Mouse (Mus musculus) liver, embryonic 14.5 days (tissue): ENCODE measurements around the gene Prm3. TPM values are rescaled to one million over a fixed set of nuclear protein-coding genes. Genes with fewer than 3 reads are reported as not detected.

ENCODE experiments used
- ATAC-seq: fragments of 200-750 bp; cut with Nextera tagmentation; 2 replicates; pipeline ENCODE4 v1.8.0; 2017; ENCODE audit warnings: moderate number of reproducible peaks, mild to moderate bottlenecking, moderate library complexity; ENCODE audit not compliant: insufficient read depth
- DNase-seq, 3 experiments: peaks; one replicate each; pipeline ENCODE4 v3.0.0-alpha.2; 2012 to 2013; ENCODE audit warnings: low read depth in 3 of 3, low spot score in 3 of 3
- H3K27ac ChIP-seq: fragments of 300-500 bp; sonication (generic); 2 replicates; pipeline ENCODE4 v1.5.1; 2014; ENCODE audit warnings: moderate library complexity, mild to moderate bottlenecking, control low read depth, inconsistent platforms
- H3K27me3 ChIP-seq: fragments of 300-500 bp; sonication (generic); 2 replicates; pipeline ENCODE4 v1.6.1; 2014; ENCODE audit warnings: mild to moderate bottlenecking, low read length, moderate library complexity; ENCODE audit not compliant: control insufficient read depth, insufficient read depth
- H3K36me3 ChIP-seq: fragments of 300-500 bp; sonication (generic); replicated peaks from 2 replicates; pipeline ENCODE4 v1.6.1; 2014; ENCODE audit warnings: low read depth; ENCODE audit not compliant: control insufficient read depth, insufficient read depth
- H3K4me1 ChIP-seq, 2 experiments: fragments of 200-500 bp in 1 of 2; fragments of 300-500 bp in 1 of 2; sonication (generic) in 1 of 2; replicated peaks; 2 replicates each; pipeline ENCODE4 v1.6.1; 2012 to 2014; ENCODE audit warnings: antibody characterized with exemption in 1 of 2, inconsistent platforms in 1 of 2, low read length in 1 of 2; ENCODE audit not compliant: control insufficient read depth in 2 of 2, insufficient read depth in 2 of 2
- H3K4me2 ChIP-seq: fragments of 300-500 bp; sonication (generic); 2 replicates; pipeline ENCODE4 v1.6.1; 2014; ENCODE audit warnings: low read depth, mild to moderate bottlenecking, control low read depth, moderate library complexity
- H3K4me3 ChIP-seq, 2 experiments: fragments of 200-500 bp in 1 of 2; fragments of 300-500 bp in 1 of 2; sonication (generic) in 1 of 2; 2 replicates each; pipeline ENCODE4 v1.5.1; 2012 to 2014; ENCODE audit warnings: low read depth in 2 of 2, low read length in 2 of 2, mild to moderate bottlenecking in 2 of 2, control low read depth in 1 of 2, inconsistent platforms in 1 of 2, moderate library complexity in 1 of 2; ENCODE audit not compliant: insufficient read depth in 1 of 2
- H3K9ac ChIP-seq: fragments of 300-500 bp; sonication (generic); replicated peaks from 2 replicates; pipeline ENCODE4 v1.6.1; 2014; ENCODE audit warnings: mild to moderate bottlenecking, control low read depth, moderate library complexity
- H3K9me3 ChIP-seq: fragments of 300-500 bp; sonication (generic); 2 replicates; pipeline ENCODE4 v1.6.1; 2016; ENCODE audit warnings: low read length, mixed read lengths; ENCODE audit not compliant: control insufficient read depth
- CTCF ChIP-seq: IDR thresholded peaks from 2 replicates; pipeline ENCODE4 v1.5.1; 2016; ENCODE audit warnings: antibody characterized with exemption, low read depth, control low read depth
- EP300 ChIP-seq: IDR thresholded peaks from 2 replicates; pipeline ENCODE4 v1.6.1; 2016; ENCODE audit warnings: antibody characterized with exemption, low read depth
- WGBS: fragments of 180-500 bp; shearing (Covaris S2); extraction: QIAGEN DNeasy Blood & Tissue Kit; methylation state at CpG from one replicate; pipeline ENCODE4 v1.1.7; 2014; ENCODE audit not compliant: insufficient replicate concordance; 5-methylcytosine and 5-hydroxymethylcytosine counted together
- polyA plus RNA-seq, 2 experiments: library from polyadenylated mRNA; depleted of rRNA in 1 of 2; stranded (reverse) in 1 of 2; unstranded in 1 of 2; fragments of >200 nt; fragmentation: Nextera tagmentation in 1 of 2; extraction: Ambion mirVana in 1 of 2; gene quantifications; 2 replicates each; pipeline versions ENCODE4 v1.2.1 to v1.2.3; 2012 to 2014

The Prm3 gene
- polyA plus RNA-seq, 2 experiments: not detected

DNA sequence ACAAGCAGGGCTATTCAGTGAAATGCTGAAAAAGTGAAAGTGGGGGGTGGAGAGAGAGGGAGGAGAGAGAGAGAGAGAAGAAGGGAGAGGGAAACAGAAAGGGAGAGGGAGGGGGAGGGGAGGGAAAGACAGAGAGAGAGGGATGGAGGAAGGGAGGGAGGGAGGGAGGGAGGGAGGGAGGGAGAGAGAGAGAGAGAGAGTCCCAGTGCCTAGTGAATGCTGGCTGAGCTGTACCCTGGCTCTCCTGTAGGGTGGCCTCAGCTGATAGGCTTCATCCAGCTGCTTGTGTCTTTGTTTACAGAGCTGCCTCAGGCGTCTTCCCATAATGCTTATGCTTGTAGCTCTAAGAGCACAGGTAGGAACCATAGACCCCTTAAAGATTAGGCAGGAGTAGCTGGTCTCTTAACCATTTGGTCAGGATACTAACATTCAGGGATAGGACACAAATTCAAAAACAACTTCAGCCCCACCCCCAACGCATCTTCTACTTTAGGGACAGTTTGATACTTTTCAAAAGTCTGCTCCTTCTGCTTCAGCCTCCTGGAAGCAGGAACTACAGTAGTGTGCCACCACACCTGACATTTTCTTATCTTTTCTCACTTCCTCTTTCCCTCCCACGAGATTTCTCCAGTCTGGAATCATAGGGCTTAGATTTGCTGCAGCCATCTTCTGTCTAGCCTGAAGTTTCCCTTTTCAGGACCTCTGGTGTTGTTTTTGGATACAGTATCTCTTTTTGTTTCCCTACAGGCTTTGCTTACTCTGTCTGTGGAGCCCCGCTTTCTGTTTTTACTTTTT is 20.0 kb downstream of the Prm3 start:
- 32% methylated on average over 4 of the region's 4 CpGs for WGBS

DNA sequence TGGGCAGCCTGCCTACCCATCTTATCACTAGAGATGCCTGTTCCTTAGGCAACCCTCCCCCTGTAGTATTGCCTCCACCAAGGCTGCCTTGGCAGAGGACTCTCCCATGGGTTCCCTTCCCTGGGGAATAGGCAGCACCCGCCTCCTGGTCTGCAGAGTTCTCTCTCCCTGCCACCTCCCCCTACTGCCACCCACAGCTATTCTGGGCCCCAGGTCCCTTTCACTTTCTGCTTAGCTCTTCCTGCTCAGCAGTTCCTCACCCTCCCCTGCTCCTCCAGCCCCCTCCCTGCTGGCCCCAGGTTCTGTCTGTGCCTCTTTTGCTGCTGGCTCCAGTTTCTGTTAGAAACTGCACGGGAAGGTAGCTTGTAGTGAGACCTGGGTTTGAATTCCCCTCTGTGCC is 21.1 kb downstream of the Prm3 start:
- Histone ChIP-seq H3K9me3 (no peaks in the 10 kb centered on the region), H3K36me3 (no peaks in the 10 kb centered on the region), H3K4me1 (peaks cover 0 to 13% of the 10 kb centered on the region in 2 experiments; a peak in 2 of 4 replicates), H3K4me2 (no peak overlapping the region), H3K4me3 (no peak overlapping the region), H3K27ac (no peak overlapping the region), H3K9ac (no peak overlapping the region), H3K27me3 (no peaks in the 10 kb centered on the region)
- DNase-seq (no peak), ATAC-seq (no peak)
- TF ChIP-seq CTCF (no peak), EP300 (no peak)
- WGBS: 25% methylated on average over 2 of the region's 2 CpGs

More for the DNA sequence above, 20.0 kb downstream of the Prm3 start:
- Histone ChIP-seq H3K27me3 (no peaks in the 10 kb centered on the region), H3K4me3 (no peak overlapping the region), H3K9me3 (no peaks in the 10 kb centered on the region), H3K4me1 (peaks cover 0 to 14% of the 10 kb centered on the region in 2 experiments; a peak in 2 of 4 replicates), H3K36me3 (no peaks in the 10 kb centered on the region), H3K4me2 (no peak overlapping the region), H3K9ac (no peak overlapping the region), H3K27ac (no peak overlapping the region)
- TF ChIP-seq CTCF (no peak), EP300 (no peak)
- DNase-seq: no peak
- no peak for ATAC-seq

DNA sequence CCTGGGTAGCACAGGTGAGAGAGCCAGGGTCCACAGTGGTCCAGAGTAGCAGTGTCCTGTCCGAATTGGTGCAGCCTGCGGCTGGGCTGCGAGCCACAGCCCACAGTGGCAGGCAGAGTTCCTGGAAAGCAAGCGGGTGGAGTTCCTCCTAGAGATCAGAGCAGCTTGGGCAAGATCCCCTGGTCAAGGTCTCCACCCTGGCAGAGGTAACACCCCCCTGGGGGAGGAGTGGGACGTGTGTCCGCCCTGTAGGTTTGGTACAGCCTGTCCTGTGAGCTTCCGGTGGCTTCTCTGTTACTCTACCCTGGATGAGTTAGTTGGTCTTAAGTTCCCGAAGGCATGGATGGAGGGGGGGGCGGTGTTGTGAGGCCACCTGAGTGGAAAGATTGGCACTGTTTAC is 21.9 kb downstream of the Prm3 start:
- H3K4me2 ChIP-seq: no peak overlapping the region
- no peak for ATAC-seq
- 14% methylated on average over 9 of the region's 9 CpGs for WGBS

DNA sequence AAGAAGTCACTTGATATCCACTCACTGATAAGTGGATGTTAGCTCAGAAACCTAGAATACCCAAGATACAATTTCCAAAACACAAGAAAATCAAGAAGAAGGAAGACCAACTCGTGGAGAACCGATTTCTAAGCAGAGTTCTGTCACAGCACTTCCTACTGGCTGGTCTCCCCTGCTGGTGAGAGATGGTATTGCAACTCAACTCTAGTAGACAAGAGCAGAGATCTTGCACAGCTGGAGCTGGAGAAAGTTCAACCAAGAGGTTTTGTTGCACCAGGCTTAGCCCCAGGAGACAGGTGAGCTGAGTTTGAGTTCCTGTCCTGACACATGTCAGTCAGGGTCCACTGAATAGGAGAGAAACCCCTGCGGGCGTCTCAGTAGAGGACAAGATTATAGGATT is 23.6 kb downstream of the Prm3 start:
- TF ChIP-seq EP300: no peak
- TF ChIP-seq CTCF: peak; percentile 89
- peaks cover 0 to 8% of the 10 kb centered on the region in 2 experiments; a peak in 2 of 4 replicates for H3K4me1 ChIP-seq
- no peaks in the 10 kb centered on the region for H3K36me3 ChIP-seq
- H3K9me3 ChIP-seq: no peaks in the 10 kb centered on the region
- DNase-seq: peak; percentile 46 to 52 (median 49)
- no peak overlapping the region for H3K4me3 ChIP-seq
- H3K27ac ChIP-seq: no peak overlapping the region
- 23% methylated on average over 4 of the region's 4 CpGs for WGBS
- no peak overlapping the region for H3K9ac ChIP-seq
- ATAC-seq: no peak
- H3K4me2 ChIP-seq: no peak overlapping the region
- no peaks in the 10 kb centered on the region for H3K27me3 ChIP-seq

More for the DNA sequence above, 21.9 kb downstream of the Prm3 start:
- H3K9ac ChIP-seq: no peak overlapping the region
- H3K4me1 ChIP-seq: peaks cover 0 to 11% of the 10 kb centered on the region in 2 experiments; a peak in 2 of 4 replicates
- H3K27me3 ChIP-seq: no peaks in the 10 kb centered on the region
- DNase-seq: no peak
- H3K36me3 ChIP-seq: no peaks in the 10 kb centered on the region
- no peak overlapping the region for H3K4me3 ChIP-seq
- H3K27ac ChIP-seq: no peak overlapping the region
- no peaks in the 10 kb centered on the region for H3K9me3 ChIP-seq
- TF ChIP-seq CTCF: no peak
- no peak for TF ChIP-seq EP300

DNA sequence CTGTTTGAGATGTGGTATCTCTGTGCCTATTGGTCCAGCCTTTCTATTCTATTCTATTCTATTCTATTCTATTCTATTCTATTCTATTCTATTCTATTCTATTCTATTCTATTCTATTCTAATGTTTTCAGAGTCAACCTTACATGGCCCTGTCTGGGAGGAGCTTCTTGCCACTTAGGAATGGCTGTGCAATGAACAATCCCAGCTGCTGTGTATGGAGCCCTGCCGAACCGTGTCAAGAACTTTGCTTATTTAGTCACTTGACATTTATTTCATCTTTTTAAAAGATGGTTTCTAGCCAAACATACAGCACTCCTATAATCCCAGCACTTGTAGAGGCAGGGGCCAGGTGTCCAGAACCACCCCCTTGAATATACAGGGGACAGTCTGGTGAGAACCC is 26.4 kb downstream of the Prm3 start:
- no peak for DNase-seq
- WGBS: 25% methylated on average over 2 of the region's 2 CpGs

More for the DNA sequence above, 26.4 kb downstream of the Prm3 start:
- no peak overlapping the region for H3K4me3 ChIP-seq
- H3K9me3 ChIP-seq: no peaks in the 10 kb centered on the region
- no peak overlapping the region for H3K9ac ChIP-seq
- TF ChIP-seq CTCF: no peak
- no peak for TF ChIP-seq EP300
- ATAC-seq: no peak
- peaks cover 0 to 3% of the 10 kb centered on the region in 2 experiments; a peak in 2 of 4 replicates for H3K4me1 ChIP-seq
- H3K36me3 ChIP-seq: no peaks in the 10 kb centered on the region
- no peaks in the 10 kb centered on the region for H3K27me3 ChIP-seq
- H3K27ac ChIP-seq: no peak overlapping the region
- H3K4me2 ChIP-seq: no peak overlapping the region
